Mouse (Mus musculus) layer of hippocampus, adult 2 months (tissue): ENCODE measurements at regions not wholly inside any gene's neighbourhood (a gene's known extent, or its start where the extent isn't known, plus 50 kb on each side); places are given as distances from the start of the nearest gene placed in this dataset.
A peak's percentile ranks its signal among the peaks of the same experiment; 100 is the strongest.

ENCODE experiments used
- DNase-seq, 2 experiments: peaks; one replicate each; pipeline ENCODE4 v3.0.0; 2022; ENCODE audit warnings: low spot score in 2 of 2
- H3K27ac ChIP-seq: fragments of 200-600 bp; 2 replicates; pipeline ENCODE4 v1.8.1; 2022
- H3K4me3 ChIP-seq: fragments of 200-600 bp; 2 replicates; pipeline ENCODE4 v1.8.1; 2022; ENCODE audit warnings: mild to moderate bottlenecking
- CTCF ChIP-seq: fragments of 200-600 bp; conservative IDR thresholded peaks from 2 replicates; pipeline ENCODE4 v1.8.1; 2022; ENCODE audit warnings: antibody characterized with exemption, mild to moderate bottlenecking, moderate library complexity

DNA sequence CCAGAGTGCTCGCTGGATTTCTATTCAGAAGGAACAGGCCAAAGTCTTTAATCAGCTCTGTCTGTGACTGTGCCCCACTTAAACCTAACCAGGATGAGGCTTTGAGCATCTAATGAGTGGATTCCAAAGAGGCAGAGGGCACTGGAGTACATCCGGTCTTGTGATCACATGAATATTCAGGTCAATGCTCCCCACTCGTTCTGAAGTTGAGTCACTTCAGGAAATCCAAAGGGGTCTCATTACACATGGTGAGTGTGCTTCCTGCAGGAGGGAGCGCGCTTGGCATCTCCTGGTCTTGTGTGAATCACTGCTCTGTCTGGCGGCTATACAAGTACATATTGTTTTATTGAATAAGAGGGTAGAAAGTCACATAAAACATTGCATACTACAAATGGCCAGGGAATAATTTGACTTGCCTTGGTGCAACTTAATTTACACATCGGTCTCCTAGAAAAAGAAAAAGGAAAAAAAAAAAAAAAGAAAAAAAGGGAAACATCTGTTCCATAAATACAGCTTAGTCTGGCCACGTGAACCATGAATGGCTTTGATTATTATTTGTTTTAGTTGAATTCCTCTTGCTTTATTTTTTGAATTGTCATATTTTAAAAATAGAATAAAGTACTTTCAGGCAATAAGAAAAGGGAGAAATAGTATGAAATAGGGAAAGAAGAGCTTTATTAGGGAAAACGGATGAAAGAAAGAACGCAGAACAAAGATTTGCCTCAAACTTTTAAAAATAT lies 148.1 kb upstream of the Hmga2 start:
- no peak for DNase-seq
- H3K4me3 ChIP-seq = no peak overlapping the region
- TF ChIP-seq CTCF = no peak
- H3K27ac ChIP-seq = no peak overlapping the region

DNA sequence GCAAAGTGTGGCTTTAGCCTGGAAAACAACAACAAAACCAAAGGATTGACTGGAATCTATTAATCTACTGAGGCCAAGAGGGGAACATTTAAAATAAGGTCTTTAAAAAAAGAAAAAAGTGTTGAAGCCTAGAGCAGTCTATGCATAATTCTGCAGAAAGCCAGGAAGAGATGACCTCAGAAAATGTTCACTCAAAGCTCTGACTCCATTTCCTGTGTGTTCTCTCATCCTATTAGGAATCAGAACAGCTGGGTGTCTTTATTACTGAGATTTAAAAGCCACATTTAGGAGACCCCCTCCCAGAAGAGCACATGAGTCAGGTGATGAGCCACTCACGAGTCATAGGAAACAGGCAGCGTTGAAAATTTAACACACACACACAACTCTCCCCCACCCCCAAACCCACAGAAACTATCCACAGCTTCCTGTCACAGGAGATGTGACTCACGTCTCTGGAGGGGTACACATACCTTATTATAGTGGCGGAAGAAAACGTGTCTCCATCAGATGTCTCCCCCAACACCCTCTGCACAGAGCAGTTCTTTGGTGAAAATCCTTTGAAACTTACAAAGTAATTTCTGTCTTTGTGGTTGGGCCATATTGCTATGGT lies 140.2 kb upstream of the Hmga2 start:
- no peak overlapping the region for H3K4me3 ChIP-seq
- no peak for DNase-seq
- TF ChIP-seq CTCF = no peak
- H3K27ac ChIP-seq = no peak overlapping the region

DNA sequence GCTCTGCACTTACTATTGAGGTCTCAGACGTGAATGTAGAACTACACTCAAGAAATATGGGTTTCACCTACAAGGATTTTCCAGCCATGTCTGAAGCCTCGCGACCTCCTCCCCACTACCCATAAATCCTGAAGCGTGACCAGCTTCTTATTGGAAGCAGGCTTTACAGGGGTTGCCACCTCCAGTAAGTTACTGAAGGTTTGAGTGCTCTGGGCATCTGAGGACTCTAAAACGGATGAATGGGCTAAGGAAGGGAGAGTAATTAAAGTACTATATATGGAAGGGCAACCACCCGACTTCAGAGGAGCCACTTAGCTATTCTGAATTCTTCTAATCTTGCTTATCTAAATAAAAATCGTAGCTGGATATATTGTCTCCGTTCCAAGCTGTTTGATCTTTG lies 136.1 kb upstream of the Hmga2 start:
- no peak for TF ChIP-seq CTCF
- Histone ChIP-seq H3K4me3 (no peak overlapping the region), H3K27ac (no peak overlapping the region)
- DNase-seq = no peak

DNA sequence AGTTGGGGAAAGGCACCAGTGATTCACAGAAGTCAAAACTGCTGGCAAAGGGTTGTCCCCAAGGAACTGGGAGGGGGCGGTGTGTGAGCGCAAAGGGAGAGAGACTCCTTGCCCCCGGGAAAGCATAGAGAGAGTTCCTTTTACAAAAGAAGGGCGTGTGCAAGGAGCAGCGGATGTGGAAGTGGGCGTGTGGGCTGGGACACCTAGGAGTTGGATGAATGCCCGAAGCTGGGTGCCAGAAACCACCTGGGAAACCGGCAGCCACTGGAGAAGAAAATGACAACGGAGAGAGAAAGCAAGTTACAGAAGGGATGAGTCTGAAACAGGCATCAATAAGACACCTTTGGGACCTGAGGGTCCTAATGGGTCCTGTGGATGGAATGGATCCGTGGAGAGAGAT lies 133.8 kb upstream of the Hmga2 start:
- TF ChIP-seq CTCF = no peak
- no peak for DNase-seq

DNA sequence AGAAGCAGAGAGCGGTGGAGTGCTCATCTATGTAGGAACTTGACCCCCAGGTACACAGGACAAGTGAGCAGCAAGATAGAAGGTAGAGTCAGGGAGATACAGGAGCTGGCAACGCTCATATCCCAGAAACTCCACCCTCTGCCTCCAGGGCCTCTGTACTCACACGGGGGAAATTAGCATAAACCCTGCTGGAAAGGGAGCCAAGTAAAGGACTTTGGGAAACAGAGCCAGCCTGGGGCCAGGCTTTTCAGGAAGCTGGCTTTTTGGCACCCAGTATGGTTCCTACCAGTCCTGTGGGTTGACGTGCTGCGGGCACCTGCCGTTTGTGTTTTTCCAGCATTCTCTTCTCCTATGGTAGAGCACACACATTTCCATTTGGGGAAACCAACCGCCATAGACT lies 128.2 kb upstream of the Hmga2 start:
- H3K4me3 ChIP-seq = no peak overlapping the region
- TF ChIP-seq CTCF = no peak
- no peak overlapping the region for H3K27ac ChIP-seq
- no peak for DNase-seq

More for the DNA sequence above, 133.8 kb upstream of the Hmga2 start:
- H3K4me3 ChIP-seq = no peak overlapping the region
- no peak overlapping the region for H3K27ac ChIP-seq

DNA sequence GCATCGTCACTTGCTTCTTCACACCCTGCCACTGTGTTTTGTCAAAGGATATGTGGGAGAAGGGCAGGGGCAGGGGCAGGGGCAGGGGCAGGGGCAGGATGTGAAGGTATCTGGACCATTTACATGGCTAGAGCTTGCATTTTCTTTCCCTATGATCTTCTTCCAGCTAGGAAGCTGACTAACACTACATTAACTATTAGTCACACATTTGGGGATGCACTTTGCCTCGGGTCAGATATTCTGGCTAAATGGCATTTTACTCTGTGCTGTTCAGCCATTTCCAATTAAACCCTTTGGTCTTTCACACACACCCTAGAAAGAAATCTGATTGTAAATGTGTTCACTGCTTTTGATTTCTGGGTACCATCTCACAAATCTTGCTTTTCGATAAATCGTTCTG lies 126.9 kb upstream of the Hmga2 start:
- Histone ChIP-seq H3K27ac (no peak overlapping the region), H3K4me3 (no peak overlapping the region)
- no peak for DNase-seq
- TF ChIP-seq CTCF = no peak

DNA sequence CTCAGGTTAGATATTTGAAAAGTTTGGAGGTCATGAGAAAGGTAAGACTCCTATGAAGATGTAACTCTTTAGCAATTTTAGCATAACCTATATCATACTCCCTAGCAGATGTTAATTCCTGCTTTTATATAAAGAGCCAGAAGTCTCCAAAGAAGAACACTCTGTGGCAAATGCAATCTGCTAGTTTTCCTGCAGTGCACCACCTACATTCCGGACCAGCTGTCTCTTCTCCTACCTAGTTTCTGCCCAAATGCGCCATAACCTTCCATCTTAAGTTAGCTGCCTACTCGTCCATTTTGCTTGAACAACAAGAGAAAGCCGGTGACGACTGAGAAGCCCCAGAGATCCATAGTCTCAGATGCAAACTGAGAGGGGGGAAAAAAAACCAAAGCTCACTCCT lies 124.5 kb upstream of the Hmga2 start:
- no peak for DNase-seq
- H3K27ac ChIP-seq = no peak overlapping the region

DNA sequence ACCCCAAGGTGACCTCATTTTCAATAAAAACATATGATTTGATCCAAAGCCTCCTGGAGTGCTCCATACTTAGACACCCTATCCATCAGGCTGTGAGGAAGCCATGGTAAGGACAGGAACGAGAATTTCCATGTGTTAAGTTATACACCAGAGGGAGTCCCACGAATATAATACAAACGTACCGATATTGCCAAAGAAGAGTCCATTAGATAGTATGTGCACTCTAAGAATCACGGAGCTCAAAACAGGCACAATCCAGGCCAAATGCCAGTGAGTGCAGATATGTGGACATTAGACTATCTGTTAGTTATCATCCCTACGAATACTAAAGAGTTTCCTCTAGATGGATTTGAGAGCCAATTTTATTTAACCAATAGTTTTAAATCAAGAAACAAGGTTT lies 123.3 kb upstream of the Hmga2 start:
- no peak for DNase-seq
- Histone ChIP-seq H3K27ac (no peak overlapping the region), H3K4me3 (no peak overlapping the region)
- no peak for TF ChIP-seq CTCF

More for the DNA sequence above, 124.5 kb upstream of the Hmga2 start:
- no peak overlapping the region for H3K4me3 ChIP-seq
- TF ChIP-seq CTCF = no peak

DNA sequence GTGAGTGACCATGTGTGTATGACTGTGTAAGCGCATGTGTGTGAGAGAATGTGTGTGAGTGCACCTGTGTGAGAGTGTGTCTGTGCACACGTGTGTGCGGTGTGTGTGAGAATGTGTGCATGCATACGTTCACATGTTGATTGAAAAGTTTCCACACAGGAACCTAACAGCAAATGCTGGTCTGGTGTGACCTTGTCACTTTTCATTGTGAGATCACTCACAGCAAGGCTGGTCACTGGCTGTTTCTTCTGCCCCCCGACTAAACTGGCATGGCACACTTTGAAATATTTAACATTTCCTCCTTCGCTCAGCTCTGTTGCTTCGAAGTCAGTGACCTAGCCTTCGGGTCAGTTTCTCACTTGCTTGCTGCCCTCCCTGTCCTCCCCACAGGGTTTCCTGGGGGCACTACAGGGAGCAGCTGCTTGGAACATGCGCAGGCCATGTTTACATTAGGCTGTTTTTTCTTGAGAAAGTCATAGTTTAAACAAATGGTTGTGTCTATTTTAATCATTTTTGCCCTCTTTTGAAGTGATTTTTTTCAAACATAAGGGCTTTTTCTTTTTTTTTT lies 121.1 kb upstream of the Hmga2 start:
- Histone ChIP-seq H3K4me3 (no peak overlapping the region), H3K27ac (no peak overlapping the region)
- TF ChIP-seq CTCF = no peak
- no peak for DNase-seq

DNA sequence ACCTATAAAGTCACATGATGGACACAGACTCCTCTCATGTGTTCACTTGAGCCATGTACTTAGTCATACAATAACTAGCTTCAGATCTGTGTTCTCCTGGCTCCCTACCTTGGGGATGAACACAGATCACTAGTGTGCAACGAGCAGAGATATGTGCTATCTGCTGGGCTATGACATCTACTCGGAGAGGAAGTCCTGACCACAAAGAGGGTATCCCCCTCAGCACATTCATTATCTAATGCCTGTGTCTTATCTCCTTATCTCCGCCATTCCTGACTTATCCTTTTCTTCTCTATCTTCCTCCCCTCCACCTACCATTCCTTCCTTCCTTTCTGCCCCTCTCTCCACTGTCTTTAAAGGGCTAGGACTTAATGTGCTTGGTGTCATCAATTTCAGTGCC lies 118.9 kb upstream of the Hmga2 start:
- no peak for DNase-seq
- no peak overlapping the region for H3K4me3 ChIP-seq
- TF ChIP-seq CTCF = no peak
- H3K27ac ChIP-seq = no peak overlapping the region

DNA sequence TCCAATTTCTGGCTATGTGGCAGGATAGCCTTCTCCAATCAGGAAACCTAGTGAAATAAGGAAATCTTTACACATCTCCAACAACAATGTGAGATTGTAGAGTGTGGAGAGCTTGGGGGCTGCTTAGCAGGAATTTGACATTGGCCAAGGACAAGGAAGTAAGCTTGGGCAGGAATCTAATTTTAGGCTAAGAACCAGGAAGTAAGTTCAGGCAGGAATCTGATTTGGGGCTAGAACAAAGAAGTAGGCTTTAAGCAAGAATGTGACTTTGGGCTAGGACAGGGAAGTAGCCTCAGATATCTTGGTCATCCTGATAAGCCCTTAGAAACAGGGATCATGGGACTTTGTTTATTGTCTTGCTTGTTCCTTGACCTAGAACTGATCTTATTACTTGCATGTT lies 117.6 kb upstream of the Hmga2 start:
- no peak for DNase-seq
- Histone ChIP-seq H3K4me3 (no peak overlapping the region), H3K27ac (no peak overlapping the region)
- TF ChIP-seq CTCF = no peak

DNA sequence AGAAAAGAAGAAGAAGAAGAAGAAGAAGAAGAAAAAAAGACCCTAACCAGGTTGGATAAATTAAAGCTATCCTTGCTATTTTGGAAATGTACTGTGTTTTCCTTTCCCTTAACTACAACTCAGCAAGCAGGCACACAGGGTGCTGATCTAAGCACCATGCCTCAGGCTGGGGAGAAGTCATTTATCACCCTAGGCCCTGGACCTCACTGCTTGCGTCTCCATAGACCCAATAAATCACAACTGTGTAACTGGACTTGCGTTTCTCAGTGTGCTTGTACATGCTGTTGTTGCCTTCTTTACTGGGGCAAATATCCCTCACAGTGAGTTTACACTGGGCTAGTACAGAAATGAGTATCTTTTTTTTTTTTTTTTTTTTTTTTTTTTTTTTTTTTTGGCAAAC lies 113.4 kb upstream of the Hmga2 start:
- no peak for TF ChIP-seq CTCF
- Histone ChIP-seq H3K4me3 (no peak overlapping the region), H3K27ac (no peak overlapping the region)
- DNase-seq = no peak

DNA sequence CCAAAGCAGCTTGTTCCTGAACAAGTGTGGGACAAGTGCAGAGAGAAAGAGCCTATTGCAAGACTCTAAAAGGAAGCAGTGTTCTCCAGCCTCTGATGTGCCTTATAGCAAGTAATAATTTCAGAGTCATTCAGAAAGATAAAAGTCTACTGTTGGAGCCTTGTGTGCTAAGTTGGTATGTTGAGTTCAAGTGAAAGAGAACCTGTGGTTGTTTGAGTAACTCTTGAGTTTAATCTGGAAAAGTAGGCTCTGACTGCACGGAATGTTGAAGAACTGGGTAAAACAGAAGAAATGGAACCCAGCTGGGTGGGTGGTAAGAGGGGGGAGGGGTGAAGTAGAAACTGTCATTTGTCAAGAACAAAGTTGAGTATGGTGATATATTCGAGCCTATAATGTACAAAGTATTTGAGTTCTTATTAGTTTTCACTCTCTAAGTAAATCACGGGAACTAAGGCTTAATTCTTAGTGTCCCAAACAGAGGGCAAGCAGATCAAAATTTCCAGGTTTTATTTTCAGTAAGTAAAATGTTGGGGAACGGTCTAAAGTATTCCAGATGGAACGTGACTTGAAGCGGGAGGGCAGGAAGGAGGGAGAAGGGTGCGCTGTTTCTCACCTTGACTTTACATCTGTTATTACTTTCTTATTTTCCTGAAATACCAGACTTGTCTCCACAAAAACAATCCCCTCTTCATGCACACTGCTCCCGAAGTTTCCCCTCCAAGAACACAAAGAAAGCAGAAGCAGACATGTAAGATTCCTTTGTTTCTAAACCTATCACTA lies 111.8 kb upstream of the Hmga2 start:
- no peak for TF ChIP-seq CTCF
- DNase-seq = no peak
- no peak overlapping the region for H3K27ac ChIP-seq
- H3K4me3 ChIP-seq = no peak overlapping the region

DNA sequence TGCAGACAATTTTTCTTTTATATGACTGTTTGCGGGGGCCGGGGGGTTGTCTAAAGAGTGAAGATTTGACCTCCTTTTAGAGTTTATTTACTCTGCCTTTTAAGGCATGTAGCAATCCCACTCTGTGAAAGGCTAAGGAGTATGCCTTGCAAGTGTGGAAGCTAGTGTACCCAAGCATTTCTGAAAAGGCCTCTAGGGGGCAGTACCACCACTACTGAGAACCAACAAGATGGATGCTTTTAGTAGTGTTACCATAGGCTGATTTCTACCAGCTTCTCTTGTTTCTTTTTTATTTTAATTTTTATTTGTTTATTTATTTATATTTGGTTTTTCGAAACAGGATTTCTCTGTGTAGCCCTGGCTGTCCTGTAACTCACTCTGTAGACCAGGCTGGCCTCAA lies 110.9 kb upstream of the Hmga2 start:
- no peak overlapping the region for H3K4me3 ChIP-seq
- DNase-seq = peak in 1 of 2 experiments; percentile 12
- no peak overlapping the region for H3K27ac ChIP-seq
- TF ChIP-seq CTCF = peak; percentile 78
